10 mouse cellular contexts compared by ENCODE assay signal in genomic region chr11:117479746-117480145, GRCm38 (mm10). TPM values are rescaled to one million over a fixed set of nuclear protein-coding genes. Genes with fewer than 3 reads are reported as not detected.
DNase-seq lines count a peak whose midpoint lies in the region; ATAC-seq and TF ChIP-seq lines count a peak whose summit lies in the region.
"Had no signal": no experiment of that assay in that cellular context is flagged by ENCODE, and none has a peak within 500 bp of the region (broad histone marks: within the 10 kb centered on the region; RNA-seq: fewer than 3 reads in every experiment).

No protein-coding gene starts in this region.

- no peak overlapping the region for H3K4me2 ChIP-seq in intestine, embryonic 14.5 days (ENCODE audit: low read length)
- no peak overlapping the region for H3K4me2 ChIP-seq in intestine, postnatal 0 days (replicated peaks; ENCODE audit: low read depth)
- peak overlapping the region; percentile 32 for H3K4me2 ChIP-seq in embryonic facial prominence, embryonic 15.5 days (replicated peaks)
- peak overlapping the region; percentile 11; the same call in 1 of the 2 replicates for H3K4me2 ChIP-seq in hindbrain, embryonic 11.5 days (replicated peaks; ENCODE audit: low read depth, low read length)
- H3K4me2 ChIP-seq in neural tube, embryonic 11.5 days (ENCODE audit: low read depth): no peak overlapping the region

- H3K27me3 ChIP-seq in intestine, embryonic 14.5 days (replicated peaks; ENCODE audit: control insufficient read depth, insufficient read depth, low read length): no peaks in the 10 kb centered on the region
- no peaks in the 10 kb centered on the region for H3K27me3 ChIP-seq in intestine, postnatal 0 days (replicated peaks; ENCODE audit: control insufficient read depth, insufficient read depth, low read length)
- no peaks in the 10 kb centered on the region for H3K27me3 ChIP-seq in embryonic facial prominence, embryonic 15.5 days
- H3K27me3 ChIP-seq in hindbrain, embryonic 11.5 days (ENCODE audit: control insufficient read depth, insufficient read depth, low read length): no peaks in the 10 kb centered on the region
- no peaks in the 10 kb centered on the region for H3K27me3 ChIP-seq in neural tube, embryonic 11.5 days (ENCODE audit: control insufficient read depth, insufficient read depth, low read length)

- 0 out of 2 replicates have a peak overlapping the region, but pooled peaks have one; percentile 14 for H3K9ac ChIP-seq in intestine, embryonic 14.5 days (ENCODE audit: low read length)
- no peak overlapping the region for H3K9ac ChIP-seq in intestine, postnatal 0 days (ENCODE audit: low read depth, low read length)
- H3K9ac ChIP-seq in embryonic facial prominence, embryonic 15.5 days: no peak overlapping the region
- peak overlapping the region; percentile 49 for H3K9ac ChIP-seq in hindbrain, embryonic 11.5 days (ENCODE audit: low read depth, low read length)
- H3K9ac ChIP-seq in neural tube, embryonic 11.5 days (ENCODE audit: low read length): peak overlapping the region; percentile 55

- 51% methylated on average over 12 of the region's 12 CpGs for WGBS in intestine, embryonic 14.5 days
- WGBS in intestine, postnatal 0 days: 53% methylated on average over 12 of the region's 12 CpGs
- WGBS in embryonic facial prominence, embryonic 15.5 days: 23% methylated on average over 12 of the region's 12 CpGs
- 59% methylated on average over 12 of the region's 12 CpGs for WGBS in hindbrain, embryonic 11.5 days
- 56% methylated on average over 12 of the region's 12 CpGs for WGBS in neural tube, embryonic 11.5 days

- H3K27ac ChIP-seq in intestine, embryonic 14.5 days (ENCODE audit: low read depth): peak overlapping the region; percentile 74
- no peak overlapping the region for H3K27ac ChIP-seq in intestine, postnatal 0 days (ENCODE audit: low read depth, low read length)
- H3K27ac ChIP-seq in embryonic facial prominence, embryonic 15.5 days (replicated peaks): peak overlapping the region; percentile 95
- peak overlapping the region; percentile 96 for H3K27ac ChIP-seq in hindbrain, embryonic 11.5 days (ENCODE audit: low read depth, low read length)
- peak overlapping the region; percentile 95 for H3K27ac ChIP-seq in neural tube, embryonic 11.5 days (ENCODE audit: low read depth, low read length)
- H3K27ac ChIP-seq: kidney, postnatal 0 days had no signal

- no peak for ATAC-seq in intestine, embryonic 14.5 days (replicated peaks; ENCODE audit: low FRiP score, low TSS enrichment, low read depth)
- no peak for ATAC-seq in intestine, postnatal 0 days
- ATAC-seq in embryonic facial prominence, embryonic 15.5 days (ENCODE audit: insufficient number of reproducible peaks, low FRiP score, low TSS enrichment, low read depth): no peak
- ATAC-seq in hindbrain, embryonic 11.5 days (ENCODE audit: low FRiP score): no peak
- ATAC-seq in neural tube, embryonic 11.5 days (ENCODE audit: insufficient read depth, low FRiP score, low TSS enrichment): no peak
- ATAC-seq: CD4-positive, CD25-positive, alpha-beta regulatory T cell, adult 4 months had no signal

- no peak for TF ChIP-seq CTCF in intestine, postnatal 0 days (IDR thresholded peaks at IDR 0.05; ENCODE audit: low read depth)

- H3K4me3 ChIP-seq in intestine, embryonic 14.5 days (ENCODE audit: low read depth, low read length): no peak overlapping the region
- no peak overlapping the region for H3K4me3 ChIP-seq in intestine, postnatal 0 days (ENCODE audit: low read depth, low read length)
- H3K4me3 ChIP-seq in embryonic facial prominence, embryonic 15.5 days (replicated peaks): no peak overlapping the region
- no peak overlapping the region for H3K4me3 ChIP-seq in hindbrain, embryonic 11.5 days (ENCODE audit: low read depth, low read length)
- no peak overlapping the region for H3K4me3 ChIP-seq in neural tube, embryonic 11.5 days (ENCODE audit: low read depth, low read length)

- H3K36me3 ChIP-seq in intestine, embryonic 14.5 days (ENCODE audit: control insufficient read depth, insufficient read depth, low read length): no peaks in the 10 kb centered on the region
- H3K36me3 ChIP-seq in intestine, postnatal 0 days (ENCODE audit: control insufficient read depth, insufficient read depth): no peaks in the 10 kb centered on the region
- no peaks in the 10 kb centered on the region for H3K36me3 ChIP-seq in embryonic facial prominence, embryonic 15.5 days
- H3K36me3 ChIP-seq in hindbrain, embryonic 11.5 days (ENCODE audit: control insufficient read depth, insufficient read depth, low read length): no peaks in the 10 kb centered on the region
- no peaks in the 10 kb centered on the region for H3K36me3 ChIP-seq in neural tube, embryonic 11.5 days (ENCODE audit: control insufficient read depth, insufficient read depth, low read length)

- peaks cover 31% of the 10 kb centered on the region for H3K4me1 ChIP-seq in intestine, embryonic 14.5 days (replicated peaks; ENCODE audit: control insufficient read depth, insufficient read depth, low read length)
- H3K4me1 ChIP-seq in intestine, postnatal 0 days (replicated peaks; ENCODE audit: control insufficient read depth, insufficient read depth, low read length): no peaks in the 10 kb centered on the region
- peaks cover 65% of the 10 kb centered on the region for H3K4me1 ChIP-seq in embryonic facial prominence, embryonic 15.5 days
- peaks cover 28% of the 10 kb centered on the region for H3K4me1 ChIP-seq in hindbrain, embryonic 11.5 days (replicated peaks; ENCODE audit: control insufficient read depth, insufficient read depth, low read length)
- H3K4me1 ChIP-seq in neural tube, embryonic 11.5 days (ENCODE audit: control insufficient read depth, insufficient read depth, low read length): peaks cover 35% of the 10 kb centered on the region

- no peak for DNase-seq in intestine, embryonic 14.5 days (ENCODE audit: low spot score)
- no peak for DNase-seq in hindbrain, embryonic 11.5 days (ENCODE audit: low spot score)
- DNase-seq in neural tube, embryonic 11.5 days (ENCODE audit: low spot score): no peak
- no peak for DNase-seq in B cell, adult 2 months
- no peak for DNase-seq in thymus, adult 18-20 months
- no peak for DNase-seq in left cerebral cortex, postnatal 25 days (ENCODE audit: low spot score in 2 of 2)

- intact Hi-C loops in left cerebral cortex, postnatal 25 days (cut with DNase I): loop anchor here (5.0 kb wide), 1 partner anchor 87 kb away; no protein-coding TSS in a partner anchor

- no peaks in the 10 kb centered on the region for H3K9me3 ChIP-seq in intestine, embryonic 14.5 days (ENCODE audit: control insufficient read depth, low read length)
- no peaks in the 10 kb centered on the region for H3K9me3 ChIP-seq in intestine, postnatal 0 days (ENCODE audit: control insufficient read depth)
- H3K9me3 ChIP-seq in embryonic facial prominence, embryonic 15.5 days (replicated peaks): no peaks in the 10 kb centered on the region
- no peaks in the 10 kb centered on the region for H3K9me3 ChIP-seq in hindbrain, embryonic 11.5 days (ENCODE audit: control insufficient read depth, low read length)
- H3K9me3 ChIP-seq in neural tube, embryonic 11.5 days (ENCODE audit: control insufficient read depth, low read length): no peaks in the 10 kb centered on the region

RNA-seq across cellular contexts. Expression of gene Gm11733, which starts 4.4 kb away (rescaled TPM):
- polyA plus RNA-seq in intestine, embryonic 14.5 days (2014; fragmentation: Nextera tagmentation; extraction: Ambion mirVana): 0.12 TPM in 1 of 2 replicates, not detected in the other
- polyA plus RNA-seq in intestine, postnatal 0 days (2015; fragmentation: Nextera tagmentation; extraction: Ambion mirVana): not detected in 2 replicates
- polyA plus RNA-seq in embryonic facial prominence, embryonic 15.5 days (2015; fragmentation: Nextera tagmentation; extraction: Ambion mirVana): 0.12 TPM in 1 of 2 replicates, not detected in the other
- polyA plus RNA-seq in hindbrain, embryonic 11.5 days (2014; fragmentation: Nextera tagmentation; extraction: Ambion mirVana): not detected in 2 replicates
- polyA plus RNA-seq in neural tube, embryonic 11.5 days (2014; fragmentation: Nextera tagmentation; extraction: Ambion mirVana): not detected in 2 replicates
- not detected for total RNA-seq in left cerebral cortex, postnatal 25 days (2021)
- polyA plus RNA-seq: CD4-positive, CD25-positive, alpha-beta regulatory T cell, adult 4 months; kidney, postnatal 0 days had no signal

Comparison
In these comparisons a context has a peak if more than half of its experiments do, and no peak if none do; other contexts are left out.
1. H3K9ac ChIP-seq: peak in intestine, embryonic 14.5 days (single experiment), hindbrain, embryonic 11.5 days (single experiment) and neural tube, embryonic 11.5 days (single experiment); none in intestine, postnatal 0 days (single experiment) and embryonic facial prominence, embryonic 15.5 days (single experiment).
2. H3K4me2 ChIP-seq: peak in embryonic facial prominence, embryonic 15.5 days (single experiment) and hindbrain, embryonic 11.5 days (single experiment); none in intestine, embryonic 14.5 days (single experiment), intestine, postnatal 0 days (single experiment) and neural tube, embryonic 11.5 days (single experiment).